Mouse (Mus musculus) olfactory bulb, adult 2 months (tissue): Measurements from ENCODE around the gene Tbx10.

Experiments
- CTCF ChIP-seq: fragments of 200-500 bp; IDR thresholded peaks from 2 replicates; pipeline ENCODE4 v1.5.1; 2012; ENCODE audit warnings: low read depth, mild to moderate bottlenecking, low read length, moderate library complexity; ENCODE audit not compliant: insufficient read depth
- POLR2A ChIP-seq: fragments of 200-500 bp; IDR thresholded peaks from 2 replicates; pipeline ENCODE4 v1.6.1; 2012; ENCODE audit warnings: mild to moderate bottlenecking, low read depth, low read length, moderate library complexity; ENCODE audit not compliant: insufficient read depth

DNA sequence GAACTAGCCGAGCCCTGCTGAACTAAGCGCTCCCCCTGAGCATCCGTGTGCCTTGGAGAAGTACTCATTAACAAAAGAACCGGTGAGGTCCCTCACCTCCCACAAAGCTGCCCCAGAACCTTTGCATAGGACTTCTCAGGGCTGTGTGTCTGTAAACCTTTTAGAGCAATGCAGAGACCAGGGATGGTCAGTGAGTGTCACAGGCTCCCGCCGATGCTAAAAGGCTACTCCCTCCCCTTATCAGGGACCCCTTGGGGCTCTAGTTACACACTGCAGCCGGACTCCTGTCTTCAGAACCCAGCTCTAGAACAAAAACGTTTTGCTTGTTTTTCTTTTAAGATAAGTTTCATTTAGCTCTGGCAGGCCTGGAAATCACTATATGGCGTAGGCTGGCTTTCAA lies 20.5 kb downstream of the Tbx10 start:
- no peak for TF ChIP-seq CTCF
- TF ChIP-seq POLR2A: no peak
